Mouse (Mus musculus): ENCODE measurements around the gene Gm49721.
"Not testable (repeated sequence)": the region's sequence is repeated elsewhere in the genome, so short reads cannot be mapped to it uniquely, and the experiment has no call there.

The Gm49721 gene

GRCm38 (mm10) chr17:7075519-7075918 is 96.8 kb downstream of the Gm49721 start:
- not testable (repeated sequence) for DNase-seq (ENCODE audit: low spot score)

GRCm38 (mm10) chr17:7079558-7079957 is 100.9 kb downstream of the Gm49721 start:
- peak; percentile 81 for DNase-seq (ENCODE audit: low spot score)

- DNase-seq (ENCODE audit: low spot score) = not testable (repeated sequence)
Observed at GRCm38 (mm10) chr17:7084523-7084922, 105.8 kb downstream of the Gm49721 start.

- not testable (repeated sequence) for DNase-seq (ENCODE audit: low spot score)
Observed at GRCm38 (mm10) chr17:7085469-7086168, 106.9 kb downstream of the Gm49721 start.

GRCm38 (mm10) chr17:7086836-7087235 is 108.1 kb downstream of the Gm49721 start:
- not testable (repeated sequence) for DNase-seq (ENCODE audit: low spot score)

All from testis, postnatal 10 days (tissue).